Mouse (Mus musculus): Measurements from ENCODE around the gene Cited4. TPM values are rescaled to one million over a fixed set of nuclear protein-coding genes. Genes with fewer than 3 reads are reported as not detected.

Cited4 gene
- total RNA-seq, 2 experiments from 2014 or later, result 12.4 to 14.6 TPM

Other genes starting within 250 kb of the Cited4 start
- gene Slfnl1, start 134.3 kb upstream of the Cited4 start, total RNA-seq (2021), result under 1 TPM; 0.23 to 0.25 TPM
- gene Ctps, start 96.3 kb upstream of the Cited4 start, total RNA-seq (2021), result 10 to 100 TPM; 33.4 to 35.3 TPM
- gene Gm8439, start 77.8 kb upstream of the Cited4 start, total RNA-seq (2021), result not detected
- 10 to 100 TPM; 30.5 to 37.8 TPM for gene Kcnq4, start 82.0 kb downstream of the Cited4 start, total RNA-seq (2021)
- gene Nfyc, start 165.0 kb downstream of the Cited4 start, total RNA-seq (2021), result 10 to 100 TPM; 51.1 to 55.6 TPM
- under 1 TPM; 0.47 to 0.52 TPM for gene Rims3, start 188.2 kb downstream of the Cited4 start, total RNA-seq (2021)